Mouse (Mus musculus): ENCODE data around the gene Bphl. TPM values are rescaled to one million over a fixed set of nuclear protein-coding genes. Genes with fewer than 3 reads are reported as not detected.

The Bphl gene
- total RNA-seq, 1 experiment from 2014 or later = 79.8 TPM

Other genes with a start within 250 kb of the Bphl start
- not detected in 2 replicates for gene Serpinb6e, start 194.2 kb upstream of the Bphl start, total RNA-seq (2021)
- 0.26 and 0.33 TPM in 2 replicates for gene Serpinb6c, start 131.9 kb upstream of the Bphl start, total RNA-seq (2021)
- gene Nqo2, start 72.9 kb upstream of the Bphl start, total RNA-seq (2021) = 39.0 and 51.5 TPM in 2 replicates
- 29.5 and 31.4 TPM in 2 replicates for gene Ripk1, start 35.2 kb upstream of the Bphl start, total RNA-seq (2021)
- gene Serpinb6a, start 34.8 kb upstream of the Bphl start, total RNA-seq (2021) = 214 and 236 TPM in 2 replicates
- gene Tubb2a, start 40.4 kb downstream of the Bphl start, total RNA-seq (2021) = 46.1 and 59.9 TPM in 2 replicates
- gene Tubb2b, start 92.9 kb downstream of the Bphl start, total RNA-seq (2021) = 5.5 and 22.5 TPM in 2 replicates
- gene Psmg4, start 125.4 kb downstream of the Bphl start, total RNA-seq (2021) = 30.2 and 40.3 TPM in 2 replicates